Mouse (Mus musculus) ES-CJ7 (cell line): Measurements from ENCODE around the gene Hmbs.
"Not testable (repeated sequence)": the region's sequence is repeated elsewhere in the genome, so short reads cannot be mapped to it uniquely, and the experiment has no call there.

Source experiments
- DNase-seq: peaks from one replicate; pipeline ENCODE4 v3.0.0; 2011; ENCODE audit warnings: low read depth, low spot score

Gene Hmbs

GRCm38 (mm10) chr9:44325032-44325767 is 18.8 kb downstream of the Hmbs start:
- not testable (repeated sequence) for DNase-seq

GRCm38 (mm10) chr9:44324147-44324546 is 19.9 kb downstream of the Hmbs start:
- DNase-seq = no peak

- DNase-seq = not testable (repeated sequence)
Observed at GRCm38 (mm10) chr9:44323656-44324055, 20.4 kb downstream of the Hmbs start.

- DNase-seq = no peak
Observed at GRCm38 (mm10) chr9:44320799-44321133, 23.3 kb downstream of the Hmbs start.

- peak; percentile 97 for DNase-seq
Observed at GRCm38 (mm10) chr9:44319887-44320798, 23.9 kb downstream of the Hmbs start, which contains the start of gene C2cd2l. Gene C2cd2l, minus strand, starts transcription at chr9:44320285.

GRCm38 (mm10) chr9:44319105-44319886 is 24.7 kb downstream of the Hmbs start:
- no peak for DNase-seq

- no peak for DNase-seq
Observed at GRCm38 (mm10) chr9:44318826-44319095, 25.3 kb downstream of the Hmbs start.

- no peak for DNase-seq
Observed at GRCm38 (mm10) chr9:44318076-44318825, 25.8 kb downstream of the Hmbs start.

GRCm38 (mm10) chr9:44317452-44317851 is 26.6 kb downstream of the Hmbs start:
- no peak for DNase-seq

GRCm38 (mm10) chr9:44314910-44315309 is 29.1 kb downstream of the Hmbs start:
- DNase-seq = no peak

- DNase-seq = no peak
Observed at GRCm38 (mm10) chr9:44314257-44314547, 29.8 kb downstream of the Hmbs start.

- DNase-seq = no peak
Observed at GRCm38 (mm10) chr9:44313476-44314256, 30.4 kb downstream of the Hmbs start.

- DNase-seq = peak; percentile 89
Observed at GRCm38 (mm10) chr9:44311136-44312134, 32.6 kb downstream of the Hmbs start.

GRCm38 (mm10) chr9:44310750-44311135 is 33.3 kb downstream of the Hmbs start:
- DNase-seq = no peak

GRCm38 (mm10) chr9:44309756-44310155 is 34.3 kb downstream of the Hmbs start:
- peak; percentile 59 for DNase-seq

GRCm38 (mm10) chr9:44307248-44307647 is 36.8 kb downstream of the Hmbs start:
- DNase-seq = no peak

- no peak for DNase-seq
Observed at GRCm38 (mm10) chr9:44306532-44306931, 37.5 kb downstream of the Hmbs start.

- DNase-seq = peak; percentile 99
Observed at GRCm38 (mm10) chr9:44305466-44306079, 38.5 kb downstream of the Hmbs start, which contains the start of gene Hinfp. Gene Hinfp, minus strand, starts transcription at chr9:44305671.

GRCm38 (mm10) chr9:44300001-44300400 is 44.0 kb downstream of the Hmbs start:
- DNase-seq = not testable (repeated sequence)
